In genomic region chr19:4121896-4122295, GRCm38 (mm10) we compare ENCODE assay signal across 8 mouse cellular contexts. TPM values are rescaled to one million over a fixed set of nuclear protein-coding genes. Genes with fewer than 3 reads are reported as not detected.
DNase-seq lines count a peak whose midpoint lies in the region; ATAC-seq lines count a peak whose summit lies in the region.
"Not testable (repeated sequence)": the region's sequence is repeated elsewhere in the genome, so short reads cannot be mapped to it uniquely, and the experiment has no call there.
"Had no signal": no experiment of that assay in that cellular context is flagged by ENCODE, and none has a peak within 500 bp of the region (broad histone marks: within the 10 kb centered on the region; RNA-seq: fewer than 3 reads in every experiment).

No protein-coding gene starts in this region.

- 63% methylated on average over 6 of the region's 6 CpGs for WGBS in forebrain, embryonic 13.5 days
- 57% methylated on average over 6 of the region's 6 CpGs for WGBS in heart, embryonic 15.5 days
- 53% methylated on average over 6 of the region's 6 CpGs for WGBS in intestine, embryonic 15.5 days
- WGBS in limb, embryonic 15.5 days, result 59% methylated on average over 6 of the region's 6 CpGs
- WGBS in lung, embryonic 16.5 days, result 60% methylated on average over 6 of the region's 6 CpGs

- peak; percentile 64 for DNase-seq in MEL-GATA-1-ER (ENCODE audit: extremely low read depth, low read depth)
- DNase-seq in naive thymus-derived CD4-positive, alpha-beta T cell, adult 2 months (ENCODE audit: low read depth), result peak; percentile 47

- H3K9ac ChIP-seq in forebrain, embryonic 13.5 days; heart, embryonic 15.5 days; intestine, embryonic 15.5 days; limb, embryonic 15.5 days; lung, embryonic 16.5 days (ENCODE audit: low read length): not testable (repeated sequence)

- H3K27me3 ChIP-seq in forebrain, embryonic 13.5 days; heart, embryonic 15.5 days; intestine, embryonic 15.5 days (replicated peaks); limb, embryonic 15.5 days; lung, embryonic 16.5 days (ENCODE audit: control insufficient read depth, insufficient read depth, low read depth, low read length): not testable (repeated sequence)

- H3K4me2 ChIP-seq in forebrain, embryonic 13.5 days, result peak overlapping the region; percentile 59; the same call in 1 of the 2 replicates
- H3K4me2 ChIP-seq in heart, embryonic 15.5 days, result peak overlapping the region; percentile 65
- H3K4me2 ChIP-seq in intestine, embryonic 15.5 days (replicated peaks), result peak overlapping the region; percentile 60; the same call in 1 of the 2 replicates
- H3K4me2 ChIP-seq in limb, embryonic 15.5 days, result not testable (repeated sequence)
- H3K4me2 ChIP-seq in lung, embryonic 16.5 days (ENCODE audit: low read depth, low read length), result 0 out of 2 replicates have a peak overlapping the region, but pooled peaks have one; percentile 15

- not testable (repeated sequence) for H3K9me3 ChIP-seq in forebrain, embryonic 13.5 days (replicated peaks); heart, embryonic 15.5 days (replicated peaks); intestine, embryonic 15.5 days; limb, embryonic 15.5 days; lung, embryonic 16.5 days (ENCODE audit: control insufficient read depth, low read length)

- peaks cover 13% of the 10 kb centered on the region for H3K36me3 ChIP-seq in forebrain, embryonic 13.5 days (ENCODE audit: poor library complexity, severe bottlenecking)
- peaks cover 12% of the 10 kb centered on the region; the same call in 1 of the 2 replicates for H3K36me3 ChIP-seq in heart, embryonic 15.5 days
- not testable (repeated sequence) for H3K36me3 ChIP-seq in intestine, embryonic 15.5 days; lung, embryonic 16.5 days (ENCODE audit: control insufficient read depth, insufficient read depth, low read length)
- peaks cover 12% of the 10 kb centered on the region for H3K36me3 ChIP-seq in limb, embryonic 15.5 days

- H3K4me1 ChIP-seq in forebrain, embryonic 13.5 days, result peaks cover 20% of the 10 kb centered on the region
- H3K4me1 ChIP-seq in heart, embryonic 15.5 days (replicated peaks), result peaks cover 19% of the 10 kb centered on the region
- H3K4me1 ChIP-seq in intestine, embryonic 15.5 days (replicated peaks), result peaks cover 18% of the 10 kb centered on the region
- peaks cover 17% of the 10 kb centered on the region for H3K4me1 ChIP-seq in limb, embryonic 15.5 days
- H3K4me1 ChIP-seq in lung, embryonic 16.5 days (replicated peaks; ENCODE audit: control insufficient read depth, insufficient read depth, low read length), result peaks cover 12% of the 10 kb centered on the region

- H3K27ac ChIP-seq in forebrain, embryonic 13.5 days; heart, embryonic 15.5 days; intestine, embryonic 15.5 days; limb, embryonic 15.5 days; lung, embryonic 16.5 days (ENCODE audit: low read length): not testable (repeated sequence)

- not testable (repeated sequence) for H3K4me3 ChIP-seq in forebrain, embryonic 13.5 days; lung, embryonic 16.5 days (ENCODE audit: low read length)
- peak overlapping the region; percentile 57; the same call in 1 of the 2 replicates for H3K4me3 ChIP-seq in heart, embryonic 15.5 days
- 0 out of 2 replicates have a peak overlapping the region, but pooled peaks have one; percentile 50 for H3K4me3 ChIP-seq in intestine, embryonic 15.5 days (replicated peaks)
- peak overlapping the region; percentile 46; the same call in 1 of the 2 replicates for H3K4me3 ChIP-seq in limb, embryonic 15.5 days

- not testable (repeated sequence) for ATAC-seq in forebrain, embryonic 13.5 days; heart, embryonic 15.5 days (replicated peaks; ENCODE audit: insufficient number of reproducible peaks, insufficient read depth, low FRiP score, low read depth); intestine, embryonic 15.5 days; limb, embryonic 15.5 days (ENCODE audit: insufficient number of reproducible peaks, low FRiP score, low TSS enrichment, low read depth); lung, embryonic 16.5 days (ENCODE audit: low read depth)

RNA-seq across cellular contexts. Expression of gene Aip, which starts 3.8 kb away (rescaled TPM):
- polyA plus RNA-seq in forebrain, embryonic 13.5 days (2015; fragmentation: Nextera tagmentation; extraction: Ambion mirVana), result 73.7 and 75.9 TPM in 2 replicates
- 78.1 and 92.5 TPM in 2 replicates for polyA plus RNA-seq in heart, embryonic 15.5 days (2015; fragmentation: Nextera tagmentation; extraction: Ambion mirVana)
- 75.0 and 80.7 TPM in 2 replicates for polyA plus RNA-seq in intestine, embryonic 15.5 days (2015; fragmentation: Nextera tagmentation; extraction: Ambion mirVana)
- 95.5 and 97.7 TPM in 2 replicates for polyA plus RNA-seq in limb, embryonic 15.5 days (2015; fragmentation: Nextera tagmentation; extraction: Ambion mirVana)
- polyA plus RNA-seq in lung, embryonic 16.5 days (2015; fragmentation: Nextera tagmentation; extraction: Ambion mirVana), result 102 TPM in 2 replicates

RNA-seq across cellular contexts. Expression of gene Gpr152, which starts 17.7 kb away (rescaled TPM):
- 0.04 TPM in 1 of 2 replicates, not detected in the other for polyA plus RNA-seq in forebrain, embryonic 13.5 days (2015; fragmentation: Nextera tagmentation; extraction: Ambion mirVana)
- 0.04 TPM in 1 of 2 replicates, not detected in the other for polyA plus RNA-seq in heart, embryonic 15.5 days (2015; fragmentation: Nextera tagmentation; extraction: Ambion mirVana)
- not detected in 2 replicates for polyA plus RNA-seq in intestine, embryonic 15.5 days (2015; fragmentation: Nextera tagmentation; extraction: Ambion mirVana)
- not detected in 2 replicates for polyA plus RNA-seq in limb, embryonic 15.5 days (2015; fragmentation: Nextera tagmentation; extraction: Ambion mirVana)
- not detected in 2 replicates for polyA plus RNA-seq in lung, embryonic 16.5 days (2015; fragmentation: Nextera tagmentation; extraction: Ambion mirVana)
- polyA plus RNA-seq: embryonic facial prominence, embryonic 11.5 days had no signal

RNA-seq across cellular contexts. Expression of gene Cabp4, which starts 21.9 kb away (rescaled TPM):
- polyA plus RNA-seq in forebrain, embryonic 13.5 days (2015; fragmentation: Nextera tagmentation; extraction: Ambion mirVana), result 0.09 and 0.13 TPM in 2 replicates
- polyA plus RNA-seq in heart, embryonic 15.5 days (2015; fragmentation: Nextera tagmentation; extraction: Ambion mirVana), result not detected in 2 replicates
- polyA plus RNA-seq in intestine, embryonic 15.5 days (2015; fragmentation: Nextera tagmentation; extraction: Ambion mirVana), result 0.09 and 0.19 TPM in 2 replicates
- 0.05 and 0.06 TPM in 2 replicates for polyA plus RNA-seq in limb, embryonic 15.5 days (2015; fragmentation: Nextera tagmentation; extraction: Ambion mirVana)
- 0.16 TPM in 1 of 2 replicates, not detected in the other for polyA plus RNA-seq in lung, embryonic 16.5 days (2015; fragmentation: Nextera tagmentation; extraction: Ambion mirVana)
- polyA plus RNA-seq: embryonic facial prominence, embryonic 11.5 days had no signal

RNA-seq across cellular contexts. Expression of gene Pitpnm1, which starts 22.1 kb away (rescaled TPM):
- 21.1 and 32.0 TPM in 2 replicates for polyA plus RNA-seq in forebrain, embryonic 13.5 days (2015; fragmentation: Nextera tagmentation; extraction: Ambion mirVana)
- 17.2 and 26.5 TPM in 2 replicates for polyA plus RNA-seq in heart, embryonic 15.5 days (2015; fragmentation: Nextera tagmentation; extraction: Ambion mirVana)
- polyA plus RNA-seq in intestine, embryonic 15.5 days (2015; fragmentation: Nextera tagmentation; extraction: Ambion mirVana), result 13.8 and 20.9 TPM in 2 replicates
- polyA plus RNA-seq in limb, embryonic 15.5 days (2015; fragmentation: Nextera tagmentation; extraction: Ambion mirVana), result 5.6 and 6.2 TPM in 2 replicates
- polyA plus RNA-seq in lung, embryonic 16.5 days (2015; fragmentation: Nextera tagmentation; extraction: Ambion mirVana), result 12.6 and 14.4 TPM in 2 replicates

RNA-seq across cellular contexts. Expression of gene Cdk2ap2, which starts 24.9 kb away (rescaled TPM):
- 77.4 and 80.3 TPM in 2 replicates for polyA plus RNA-seq in forebrain, embryonic 13.5 days (2015; fragmentation: Nextera tagmentation; extraction: Ambion mirVana)
- polyA plus RNA-seq in heart, embryonic 15.5 days (2015; fragmentation: Nextera tagmentation; extraction: Ambion mirVana), result 63.6 and 81.7 TPM in 2 replicates
- polyA plus RNA-seq in intestine, embryonic 15.5 days (2015; fragmentation: Nextera tagmentation; extraction: Ambion mirVana), result 127 and 147 TPM in 2 replicates
- polyA plus RNA-seq in limb, embryonic 15.5 days (2015; fragmentation: Nextera tagmentation; extraction: Ambion mirVana), result 82.7 and 85.6 TPM in 2 replicates
- 111 and 128 TPM in 2 replicates for polyA plus RNA-seq in lung, embryonic 16.5 days (2015; fragmentation: Nextera tagmentation; extraction: Ambion mirVana)
